Mouse (Mus musculus): ENCODE measurements around the gene Sbpl. TPM values are rescaled to one million over a fixed set of nuclear protein-coding genes. Genes with fewer than 3 reads are reported as not detected.

Gene Sbpl
- not detected in 2 replicates for polyA plus RNA-seq (2014; fragmentation: Nextera tagmentation; extraction: Ambion mirVana)

DNA sequence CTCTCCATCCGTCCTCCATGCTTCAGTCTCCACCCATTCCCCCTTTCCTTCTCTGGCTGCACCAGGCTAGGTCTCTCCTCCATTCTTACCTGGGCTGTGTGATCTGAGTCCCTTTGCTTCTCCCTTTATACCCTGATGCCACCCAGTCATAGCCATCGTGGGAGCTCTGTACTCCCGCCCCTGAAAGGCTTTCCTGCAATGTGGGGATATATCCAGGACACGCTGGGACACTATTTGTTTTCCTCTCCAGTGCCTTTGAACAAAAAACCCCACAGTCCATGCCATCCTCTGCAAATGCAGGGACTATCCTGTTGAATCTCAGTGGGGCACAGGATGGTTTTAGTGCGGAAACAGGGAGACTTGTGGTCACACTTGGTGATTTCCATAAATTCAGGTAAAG is at the start of gene Sbpl:
Gene Sbpl, minus strand, starts transcription at position 101 of the 400 bp plus-strand sequence.
- DNase-seq (ENCODE audit: low spot score) (no peak), ATAC-seq (replicated peaks; ENCODE audit: low FRiP score) (no peak)
- 77% methylated on average over 5 of the region's 5 CpGs for WGBS

GRCm38 (mm10) chr17:24004071-24004665 is 49.1 kb upstream of the Sbpl start:
- WGBS = 88% methylated on average over 14 of the region's 14 CpGs
- no peaks in the 10 kb centered on the region for H3K36me3 ChIP-seq (ENCODE audit: control insufficient read depth, insufficient read depth, low read length)
- H3K9me3 ChIP-seq (ENCODE audit: control insufficient read depth, low read length) = no peaks in the 10 kb centered on the region
- no peak overlapping the region for H3K4me2 ChIP-seq
- no peaks in the 10 kb centered on the region for H3K4me1 ChIP-seq (replicated peaks; ENCODE audit: control insufficient read depth, insufficient read depth, low read length)
- H3K27ac ChIP-seq (ENCODE audit: low read depth, low read length) = no peak overlapping the region
- H3K4me3 ChIP-seq (ENCODE audit: low read depth, low read length) = no peak overlapping the region
- no peak for ATAC-seq (replicated peaks; ENCODE audit: low FRiP score)
- no peak overlapping the region for H3K9ac ChIP-seq (ENCODE audit: low read depth, low read length)
- no peak for DNase-seq (ENCODE audit: low spot score)
- no peaks in the 10 kb centered on the region for H3K27me3 ChIP-seq (replicated peaks; ENCODE audit: control insufficient read depth, insufficient read depth, low read length)

More for the DNA sequence above, at the start of gene Sbpl:
- H3K9me3 ChIP-seq (ENCODE audit: control insufficient read depth, low read length) = no peaks in the 10 kb centered on the region
- no peaks in the 10 kb centered on the region for H3K27me3 ChIP-seq (replicated peaks; ENCODE audit: control insufficient read depth, insufficient read depth, low read length)
- H3K4me3 ChIP-seq (ENCODE audit: low read depth, low read length) = no peak within 1 kb of the TSS
- no peaks in the 10 kb centered on the region for H3K4me1 ChIP-seq (replicated peaks; ENCODE audit: control insufficient read depth, insufficient read depth, low read length)
- no peak within 1 kb of the TSS for H3K4me2 ChIP-seq
- H3K27ac ChIP-seq (ENCODE audit: low read depth, low read length) = no peak within 1 kb of the TSS
- H3K9ac ChIP-seq (ENCODE audit: low read depth, low read length) = no peak within 1 kb of the TSS
- H3K36me3 ChIP-seq (ENCODE audit: control insufficient read depth, insufficient read depth, low read length) = no peaks in the 10 kb centered on the region

DNA sequence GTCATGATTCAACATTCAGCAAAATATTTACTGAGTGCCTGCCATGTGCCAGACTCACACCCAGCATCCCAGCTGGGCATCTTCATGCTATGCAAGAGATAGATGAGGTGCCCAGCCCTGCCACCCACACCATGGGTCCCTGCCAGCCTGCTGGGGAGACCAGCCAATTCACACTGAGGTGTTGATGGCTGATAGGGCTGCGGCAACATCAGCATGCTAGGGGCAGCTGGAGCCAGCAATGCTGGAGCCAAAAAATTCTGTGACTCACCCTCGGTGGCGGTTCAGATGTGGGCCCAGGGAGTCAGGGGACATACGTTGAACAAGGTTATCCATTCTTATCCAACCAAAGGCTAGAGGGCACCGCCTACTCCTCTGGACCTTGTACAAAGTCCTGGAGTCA is 45.3 kb upstream of the Sbpl start:
- H3K4me3 ChIP-seq (ENCODE audit: low read depth, low read length) = no peak overlapping the region
- WGBS = 34% methylated on average over 5 of the region's 5 CpGs
- H3K27me3 ChIP-seq (replicated peaks; ENCODE audit: control insufficient read depth, insufficient read depth, low read length) = no peaks in the 10 kb centered on the region
- no peak overlapping the region for H3K9ac ChIP-seq (ENCODE audit: low read depth, low read length)
- H3K9me3 ChIP-seq (ENCODE audit: control insufficient read depth, low read length) = no peaks in the 10 kb centered on the region
- no peaks in the 10 kb centered on the region for H3K36me3 ChIP-seq (ENCODE audit: control insufficient read depth, insufficient read depth, low read length)
- H3K27ac ChIP-seq (ENCODE audit: low read depth, low read length) = no peak overlapping the region
- H3K4me1 ChIP-seq (replicated peaks; ENCODE audit: control insufficient read depth, insufficient read depth, low read length) = no peaks in the 10 kb centered on the region
- no peak for DNase-seq (ENCODE audit: low spot score)
- no peak overlapping the region for H3K4me2 ChIP-seq
- no peak for ATAC-seq (replicated peaks; ENCODE audit: low FRiP score)

- ATAC-seq (replicated peaks; ENCODE audit: low FRiP score) = no peak
- 48% methylated on average over 6 of the region's 6 CpGs for WGBS
- no peak for DNase-seq (ENCODE audit: low spot score)
Measured at GRCm38 (mm10) chr17:23998383-23998782, 43.3 kb upstream of the Sbpl start.

DNA sequence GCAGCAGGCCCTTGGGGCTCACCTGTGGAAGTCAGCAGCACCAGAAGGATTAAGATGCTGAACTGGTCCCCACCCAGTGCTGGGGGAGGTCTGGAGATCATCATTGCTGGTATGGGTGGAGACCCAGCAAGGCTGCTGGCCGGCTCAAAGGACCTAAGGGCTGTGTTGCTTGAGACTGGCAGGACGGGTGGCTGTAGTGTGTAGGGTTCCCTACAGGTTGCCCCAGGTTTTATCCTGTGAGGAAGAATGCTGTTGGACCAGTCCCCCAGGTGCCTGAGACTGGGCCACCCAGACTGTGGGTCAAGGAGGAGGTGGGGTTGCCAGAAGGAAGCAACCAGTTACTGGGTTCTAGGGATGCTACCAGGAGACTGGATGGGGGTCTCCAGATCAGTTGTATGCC is 42.8 kb upstream of the Sbpl start, which contains the start of gene Prss22:
Gene Prss22, minus strand, starts transcription at position 200 of the 400 bp plus-strand sequence.
- Histone ChIP-seq H3K4me2 (no peak within 1 kb of the TSS), H3K9ac (ENCODE audit: low read depth, low read length) (no peak within 1 kb of the TSS), H3K4me1 (replicated peaks; ENCODE audit: control insufficient read depth, insufficient read depth, low read length) (peaks cover 7% of the 10 kb centered on the region), H3K27ac (ENCODE audit: low read depth, low read length) (no peak within 1 kb of the TSS), H3K9me3 (ENCODE audit: control insufficient read depth, low read length) (no peaks in the 10 kb centered on the region), H3K27me3 (replicated peaks; ENCODE audit: control insufficient read depth, insufficient read depth, low read length) (no peaks in the 10 kb centered on the region), H3K36me3 (ENCODE audit: control insufficient read depth, insufficient read depth, low read length) (no peaks in the 10 kb centered on the region), H3K4me3 (ENCODE audit: low read depth, low read length) (no peak within 1 kb of the TSS)
- DNase-seq (ENCODE audit: low spot score) (no peak), ATAC-seq (replicated peaks; ENCODE audit: low FRiP score) (no peak)
- 30% methylated on average over 2 of the region's 2 CpGs for WGBS

More at GRCm38 (mm10) chr17:23998383-23998782, 43.3 kb upstream of the Sbpl start:
- Histone ChIP-seq H3K27me3 (replicated peaks; ENCODE audit: control insufficient read depth, insufficient read depth, low read length) (no peaks in the 10 kb centered on the region), H3K27ac (ENCODE audit: low read depth, low read length) (no peak overlapping the region), H3K4me3 (ENCODE audit: low read depth, low read length) (no peak overlapping the region), H3K9me3 (ENCODE audit: control insufficient read depth, low read length) (no peaks in the 10 kb centered on the region), H3K4me2 (no peak overlapping the region), H3K4me1 (replicated peaks; ENCODE audit: control insufficient read depth, insufficient read depth, low read length) (peaks cover 4% of the 10 kb centered on the region; the same call in 1 of the 2 replicates), H3K36me3 (ENCODE audit: control insufficient read depth, insufficient read depth, low read length) (no peaks in the 10 kb centered on the region), H3K9ac (ENCODE audit: low read depth, low read length) (no peak overlapping the region)

GRCm38 (mm10) chr17:23995421-23995820 is 40.3 kb upstream of the Sbpl start:
- H3K4me2 ChIP-seq = no peak overlapping the region
- DNase-seq (ENCODE audit: low spot score) (no peak), ATAC-seq (replicated peaks; ENCODE audit: low FRiP score) (no peak)
- no peaks in the 10 kb centered on the region for H3K36me3 ChIP-seq (ENCODE audit: control insufficient read depth, insufficient read depth, low read length)
- no peak overlapping the region for H3K4me3 ChIP-seq (ENCODE audit: low read depth, low read length)
- whole genome bisulfite sequencing = 27% methylated on average over 1 of the region's 1 CpGs
- H3K9ac ChIP-seq (ENCODE audit: low read depth, low read length) = no peak overlapping the region
- no peak overlapping the region for H3K27ac ChIP-seq (ENCODE audit: low read depth, low read length)
- peaks cover 8% of the 10 kb centered on the region for H3K4me1 ChIP-seq (replicated peaks; ENCODE audit: control insufficient read depth, insufficient read depth, low read length)
- no peaks in the 10 kb centered on the region for H3K9me3 ChIP-seq (ENCODE audit: control insufficient read depth, low read length)
- no peaks in the 10 kb centered on the region for H3K27me3 ChIP-seq (replicated peaks; ENCODE audit: control insufficient read depth, insufficient read depth, low read length)

DNA sequence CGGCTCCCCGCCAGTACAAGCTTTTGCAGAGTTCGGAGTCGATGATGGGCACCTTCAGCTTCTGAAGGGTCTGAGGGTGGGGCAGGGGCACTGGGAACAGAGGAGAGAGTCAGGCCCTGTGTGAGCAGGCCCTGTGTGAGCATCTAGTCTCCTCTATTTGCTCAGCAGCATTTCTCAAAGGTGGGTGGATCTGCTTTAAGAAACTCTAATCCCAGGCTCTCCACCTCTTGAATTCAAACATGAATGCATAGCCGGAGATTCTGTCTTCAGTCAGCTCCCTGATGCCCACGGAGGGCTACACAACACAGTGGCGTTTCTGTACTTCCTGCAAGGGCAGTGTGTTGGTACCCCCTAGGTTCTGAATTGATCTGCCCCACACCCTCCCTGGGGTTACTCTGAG is 39.6 kb upstream of the Sbpl start:
- ATAC-seq (replicated peaks; ENCODE audit: low FRiP score) = no peak
- H3K4me3 ChIP-seq (ENCODE audit: low read depth, low read length) = no peak overlapping the region
- H3K27ac ChIP-seq (ENCODE audit: low read depth, low read length) = no peak overlapping the region
- H3K4me1 ChIP-seq (replicated peaks; ENCODE audit: control insufficient read depth, insufficient read depth, low read length) = peaks cover 8% of the 10 kb centered on the region
- H3K27me3 ChIP-seq (replicated peaks; ENCODE audit: control insufficient read depth, insufficient read depth, low read length) = no peaks in the 10 kb centered on the region
- 73% methylated on average over 7 of the region's 7 CpGs for WGBS
- no peaks in the 10 kb centered on the region for H3K9me3 ChIP-seq (ENCODE audit: control insufficient read depth, low read length)
- no peak overlapping the region for H3K4me2 ChIP-seq
- no peak for DNase-seq (ENCODE audit: low spot score)
- H3K9ac ChIP-seq (ENCODE audit: low read depth, low read length) = no peak overlapping the region
- no peaks in the 10 kb centered on the region for H3K36me3 ChIP-seq (ENCODE audit: control insufficient read depth, insufficient read depth, low read length)

- ATAC-seq (replicated peaks; ENCODE audit: low FRiP score) = peak; percentile 83
- Histone ChIP-seq H3K9ac (ENCODE audit: low read depth, low read length) (no peak overlapping the region; the same call in 1 of the 2 replicates), H3K4me2 (peak overlapping the region; percentile 48), H3K27me3 (replicated peaks; ENCODE audit: control insufficient read depth, insufficient read depth, low read length) (no peaks in the 10 kb centered on the region), H3K4me3 (ENCODE audit: low read depth, low read length) (0 out of 2 replicates have a peak overlapping the region, but pooled peaks have one; percentile 19), H3K4me1 (replicated peaks; ENCODE audit: control insufficient read depth, insufficient read depth, low read length) (peaks cover 8% of the 10 kb centered on the region), H3K9me3 (ENCODE audit: control insufficient read depth, low read length) (no peaks in the 10 kb centered on the region), H3K36me3 (ENCODE audit: control insufficient read depth, insufficient read depth, low read length) (no peaks in the 10 kb centered on the region), H3K27ac (ENCODE audit: low read depth, low read length) (no peak overlapping the region)
- DNase-seq (ENCODE audit: low spot score) = peak; percentile 89
- WGBS = 11% methylated on average over 31 of the region's 31 CpGs
Measured at GRCm38 (mm10) chr17:23993559-23994428, 38.7 kb upstream of the Sbpl start.
